Mouse (Mus musculus) intestine, embryonic 16.5 days (tissue): ENCODE results near the gene Rassf8. TPM values are rescaled to one million over a fixed set of nuclear protein-coding genes. Genes with fewer than 3 reads are reported as not detected.

ENCODE experiments used
- ATAC-seq: fragments of 200-750 bp; cut with Nextera tagmentation; 2 replicates; pipeline ENCODE4 v1.8.0; 2017; ENCODE audit warnings: moderate TSS enrichment, moderate library complexity
- H3K27ac ChIP-seq: fragments of 300-500 bp; sonication (generic); 2 replicates; pipeline ENCODE4 v1.5.1; 2014; ENCODE audit warnings: mild to moderate bottlenecking, low read length
- H3K27me3 ChIP-seq: fragments of 300-500 bp; sonication (generic); replicated peaks from 2 replicates; pipeline ENCODE4 v1.6.1; 2014; ENCODE audit warnings: low read length, control low read depth, mixed read lengths; ENCODE audit not compliant: control insufficient read depth, insufficient read depth
- H3K36me3 ChIP-seq: fragments of 300-500 bp; sonication (generic); 2 replicates; pipeline ENCODE4 v1.6.1; 2014; ENCODE audit warnings: low read length, control low read depth; ENCODE audit not compliant: control insufficient read depth, insufficient read depth
- H3K4me1 ChIP-seq: fragments of 300-500 bp; sonication (generic); 2 replicates; pipeline ENCODE4 v1.6.1; 2014; ENCODE audit warnings: low read length, control low read depth, mixed read lengths; ENCODE audit not compliant: control insufficient read depth, insufficient read depth
- H3K4me2 ChIP-seq: fragments of 300-500 bp; sonication (generic); 2 replicates; pipeline ENCODE4 v1.6.1; 2014; ENCODE audit warnings: low read depth, low read length, control low read depth
- H3K4me3 ChIP-seq: fragments of 300-500 bp; sonication (generic); 2 replicates; pipeline ENCODE4 v1.5.1; 2014; ENCODE audit warnings: mild to moderate bottlenecking, low read length
- H3K9ac ChIP-seq: fragments of 300-500 bp; sonication (generic); 2 replicates; pipeline ENCODE4 v1.6.1; 2014; ENCODE audit warnings: low read depth, low read length
- H3K9me3 ChIP-seq: fragments of 300-500 bp; sonication (generic); 2 replicates; pipeline ENCODE4 v1.6.1; 2016; ENCODE audit warnings: low read length, control low read depth; ENCODE audit not compliant: control insufficient read depth
- WGBS: fragments of 180-500 bp; shearing (Covaris S2); extraction: QIAGEN DNeasy Blood & Tissue Kit; methylation state at CpG from one replicate; pipeline ENCODE4 v1.1.7; 2014; 5-methylcytosine and 5-hydroxymethylcytosine counted together
- polyA plus RNA-seq: library from polyadenylated mRNA; unstranded; fragments of >200 nt; fragmentation: Nextera tagmentation; extraction: Ambion mirVana; gene quantifications from 2 replicates; pipeline ENCODE4 v1.2.1, GENCODE M21; 2015

The Rassf8 gene
- polyA plus RNA-seq, 1 experiment from 2014 or later = 3.1 TPM

- Histone ChIP-seq H3K27me3 (no peaks in the 10 kb centered on the region), H3K36me3 (no peaks in the 10 kb centered on the region), H3K27ac (no peak overlapping the region), H3K4me2 (no peak overlapping the region), H3K4me1 (peaks cover 4% of the 10 kb centered on the region), H3K4me3 (no peak overlapping the region), H3K9me3 (no peaks in the 10 kb centered on the region), H3K9ac (no peak overlapping the region)
- ATAC-seq = peak; percentile 44; the same call in 1 of the 2 replicates
- WGBS = 45% methylated on average over 2 of the region's 2 CpGs
Observed at GRCm38 (mm10) chr6:145850789-145851188, 104.2 kb downstream of the Rassf8 start.

GRCm38 (mm10) chr6:145851956-145852355 is 105.4 kb downstream of the Rassf8 start:
- H3K4me3 ChIP-seq = no peak overlapping the region
- H3K4me1 ChIP-seq = peaks cover 9% of the 10 kb centered on the region
- WGBS = 69% methylated on average over 11 of the region's 11 CpGs
- no peaks in the 10 kb centered on the region for H3K36me3 ChIP-seq
- no peaks in the 10 kb centered on the region for H3K27me3 ChIP-seq
- no peak overlapping the region for H3K27ac ChIP-seq
- no peak overlapping the region for H3K9ac ChIP-seq
- H3K9me3 ChIP-seq = no peaks in the 10 kb centered on the region
- no peak overlapping the region for H3K4me2 ChIP-seq
- no peak for ATAC-seq

DNA sequence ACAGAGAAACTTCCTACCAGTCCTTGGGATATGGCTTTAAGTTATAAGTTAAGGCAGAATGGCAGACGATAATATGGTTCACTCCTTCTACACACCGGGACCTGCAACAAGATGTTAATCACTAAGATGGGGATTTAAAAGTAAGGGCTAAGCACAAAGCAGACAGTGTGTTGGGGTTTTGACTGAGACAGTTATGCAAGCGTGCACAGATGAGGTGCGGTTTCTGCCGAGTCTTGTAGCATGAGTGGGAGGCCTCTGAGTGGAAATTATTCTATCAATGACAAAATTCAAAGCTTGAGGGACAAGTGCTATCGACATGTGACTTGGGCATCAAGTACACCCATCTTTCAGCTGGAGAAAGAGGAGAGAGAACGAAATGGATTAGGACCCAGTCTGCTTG is 106.2 kb downstream of the Rassf8 start:
- H3K36me3 ChIP-seq = no peaks in the 10 kb centered on the region
- WGBS = 91% methylated on average over 7 of the region's 7 CpGs
- no peak for ATAC-seq
- no peak overlapping the region for H3K9ac ChIP-seq
- H3K27ac ChIP-seq = no peak overlapping the region
- H3K4me2 ChIP-seq = no peak overlapping the region
- H3K9me3 ChIP-seq = no peaks in the 10 kb centered on the region
- H3K27me3 ChIP-seq = no peaks in the 10 kb centered on the region
- H3K4me1 ChIP-seq = peaks cover 9% of the 10 kb centered on the region
- H3K4me3 ChIP-seq = no peak overlapping the region

GRCm38 (mm10) chr6:145853356-145854079 is 107.0 kb downstream of the Rassf8 start:
- Histone ChIP-seq H3K36me3 (no peaks in the 10 kb centered on the region), H3K27me3 (no peaks in the 10 kb centered on the region), H3K4me1 (peaks cover 9% of the 10 kb centered on the region), H3K4me3 (no peak overlapping the region), H3K9ac (no peak overlapping the region), H3K9me3 (no peaks in the 10 kb centered on the region), H3K4me2 (no peak overlapping the region), H3K27ac (no peak overlapping the region)
- no peak for ATAC-seq
- WGBS = 90% methylated on average over 10 of the region's 10 CpGs

DNA sequence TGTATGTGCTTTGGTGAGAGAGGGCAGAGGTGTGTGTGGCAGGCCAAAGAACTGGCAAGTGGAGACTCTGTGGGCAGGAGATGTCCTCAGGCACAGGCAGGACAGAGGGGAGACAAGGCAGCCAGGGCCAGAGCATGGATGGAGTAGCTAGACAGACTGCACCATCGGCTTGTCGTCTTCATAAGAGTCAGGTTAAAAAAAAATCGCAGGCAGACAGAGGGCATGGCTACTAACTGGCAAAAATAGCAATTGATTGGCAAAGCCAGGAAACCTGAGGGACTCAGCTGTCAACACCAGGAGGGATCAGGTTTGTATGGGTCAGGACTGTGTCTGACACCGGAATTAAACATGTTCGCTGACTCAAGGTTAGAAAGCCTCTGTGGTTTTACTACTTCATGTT is 108.2 kb downstream of the Rassf8 start:
- Histone ChIP-seq H3K4me2 (no peak overlapping the region), H3K27me3 (no peaks in the 10 kb centered on the region), H3K27ac (no peak overlapping the region), H3K9me3 (no peaks in the 10 kb centered on the region), H3K36me3 (no peaks in the 10 kb centered on the region), H3K9ac (no peak overlapping the region), H3K4me3 (no peak overlapping the region), H3K4me1 (peaks cover 9% of the 10 kb centered on the region)
- no peak for ATAC-seq
- 80% methylated on average over 5 of the region's 5 CpGs for WGBS

DNA sequence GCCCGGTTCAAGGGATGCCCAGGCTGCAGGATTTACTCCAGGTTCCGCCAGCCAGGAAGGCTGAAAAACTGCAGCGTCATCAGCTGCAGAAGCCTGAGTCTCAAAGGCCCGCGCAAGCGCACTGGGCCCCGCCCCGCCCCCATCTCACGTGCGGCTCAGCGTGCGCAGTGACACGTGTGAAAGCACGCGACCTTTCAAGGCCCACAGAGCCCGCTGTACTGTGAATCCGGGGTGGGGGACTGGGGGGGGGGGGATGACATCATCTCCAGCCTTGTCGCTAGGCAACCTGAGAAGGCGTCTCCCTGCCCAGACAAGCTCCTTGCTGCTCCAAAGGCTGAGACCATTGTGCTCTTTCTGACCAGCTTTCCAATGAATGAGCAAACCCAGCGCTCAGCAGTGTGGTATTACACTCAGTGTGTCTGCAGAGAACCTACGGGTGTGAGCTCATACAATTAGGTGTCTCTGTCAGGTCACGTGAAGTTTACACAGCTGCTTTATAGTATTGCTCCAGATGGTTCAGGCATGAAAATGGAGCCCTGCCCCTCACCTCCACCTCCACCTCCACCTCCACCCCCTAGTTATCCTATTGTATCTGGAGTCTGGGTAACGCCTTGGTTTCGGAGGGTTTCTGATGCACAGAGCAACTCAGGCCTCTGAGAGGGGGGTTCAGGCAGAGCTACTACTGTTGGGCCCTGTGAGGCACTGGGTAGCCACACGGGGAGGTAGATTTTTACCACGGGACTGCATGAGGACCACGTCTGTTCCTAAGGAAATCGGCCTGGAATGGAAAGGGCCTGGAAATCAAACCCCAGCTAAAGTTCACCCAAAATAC is 109.4 kb downstream of the Rassf8 start:
- peak; percentile 92 for ATAC-seq
- no peaks in the 10 kb centered on the region for H3K36me3 ChIP-seq
- no peaks in the 10 kb centered on the region for H3K9me3 ChIP-seq
- peak overlapping the region; percentile 30; the same call in 1 of the 2 replicates for H3K9ac ChIP-seq
- H3K4me2 ChIP-seq = peak overlapping the region; percentile 48
- no peaks in the 10 kb centered on the region for H3K27me3 ChIP-seq
- 10% methylated on average over 28 of the region's 28 CpGs for WGBS
- no peak overlapping the region for H3K27ac ChIP-seq
- peaks cover 9% of the 10 kb centered on the region for H3K4me1 ChIP-seq
- H3K4me3 ChIP-seq = peak overlapping the region; percentile 24

DNA sequence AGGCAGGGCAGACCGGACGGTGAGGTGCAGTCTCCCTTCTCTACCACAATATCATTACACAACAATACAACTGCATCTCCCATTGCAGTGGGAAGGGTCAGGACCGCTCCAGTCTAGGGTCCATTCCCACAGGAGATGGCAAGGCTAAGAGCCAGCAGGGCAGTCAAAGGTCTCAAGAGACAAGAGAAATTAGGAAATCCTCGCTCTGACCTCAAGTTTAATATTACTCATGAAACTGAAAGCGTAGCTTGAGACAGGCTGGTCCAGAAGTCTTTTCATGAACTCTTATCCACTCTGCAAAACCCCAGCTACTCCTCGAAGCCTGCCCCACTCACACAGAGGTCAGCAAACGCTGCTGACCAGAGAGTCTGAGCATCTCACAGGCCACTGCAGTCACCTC is 110.9 kb downstream of the Rassf8 start:
- ATAC-seq = no peak
- Histone ChIP-seq H3K36me3 (no peaks in the 10 kb centered on the region), H3K4me1 (peaks cover 9% of the 10 kb centered on the region), H3K27ac (no peak overlapping the region), H3K4me2 (no peak overlapping the region), H3K9me3 (no peaks in the 10 kb centered on the region), H3K27me3 (peaks cover 5% of the 10 kb centered on the region; the same call in 1 of the 2 replicates), H3K9ac (no peak overlapping the region), H3K4me3 (no peak overlapping the region)
- 85% methylated on average over 7 of the region's 7 CpGs for WGBS

DNA sequence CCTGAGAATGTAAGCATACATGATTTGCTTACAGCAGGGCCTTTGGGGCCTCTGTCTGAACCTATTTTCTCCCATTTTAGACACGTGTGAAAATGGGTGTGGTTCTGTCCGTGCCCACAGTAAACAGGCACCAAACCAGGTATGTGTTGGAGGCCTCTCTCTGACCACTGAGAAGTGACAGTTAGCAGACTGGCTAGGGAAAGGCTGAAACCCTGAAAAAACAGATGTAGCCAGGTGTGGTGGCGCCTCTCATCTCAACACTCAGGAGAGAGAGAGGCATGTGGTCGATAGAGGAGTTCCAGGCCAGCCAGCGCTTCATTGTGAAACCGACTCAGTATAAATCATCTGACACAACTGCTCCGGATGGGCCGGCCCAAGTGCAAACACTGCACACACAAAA is 111.9 kb downstream of the Rassf8 start:
- WGBS = 44% methylated on average over 8 of the region's 8 CpGs
- no peak overlapping the region for H3K4me2 ChIP-seq
- H3K36me3 ChIP-seq = no peaks in the 10 kb centered on the region
- H3K9me3 ChIP-seq = no peaks in the 10 kb centered on the region
- H3K27ac ChIP-seq = no peak overlapping the region
- no peak for ATAC-seq
- peaks cover 11% of the 10 kb centered on the region for H3K4me1 ChIP-seq
- peaks cover 15% of the 10 kb centered on the region for H3K27me3 ChIP-seq
- H3K9ac ChIP-seq = no peak overlapping the region
- no peak overlapping the region for H3K4me3 ChIP-seq

DNA sequence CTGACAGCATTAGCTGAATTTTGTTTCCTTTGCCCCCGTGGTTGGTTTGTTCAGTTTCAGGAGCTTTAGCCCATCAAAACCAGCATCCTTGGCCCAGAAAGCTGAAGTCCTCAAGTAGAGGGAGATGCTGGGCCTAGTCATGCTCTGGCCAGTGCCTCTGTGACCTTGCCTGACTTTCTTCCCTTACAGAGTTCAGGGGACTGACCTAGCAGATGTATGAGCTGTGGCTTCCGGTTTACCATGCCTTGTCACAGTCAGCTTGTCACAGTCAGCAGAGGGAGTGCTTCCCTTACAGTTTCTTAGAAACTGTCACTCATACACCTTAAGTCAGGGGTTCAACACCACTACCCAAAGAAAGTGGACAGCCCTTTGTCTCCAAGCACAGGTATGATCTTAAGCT is 113.8 kb downstream of the Rassf8 start:
- H3K4me1 ChIP-seq = peaks cover 15% of the 10 kb centered on the region; the same call in 1 of the 2 replicates
- no peak overlapping the region for H3K27ac ChIP-seq
- H3K27me3 ChIP-seq = peaks cover 34% of the 10 kb centered on the region
- no peak for ATAC-seq
- H3K9me3 ChIP-seq = no peaks in the 10 kb centered on the region
- H3K4me2 ChIP-seq = no peak overlapping the region
- no peak overlapping the region for H3K9ac ChIP-seq
- H3K4me3 ChIP-seq = no peak overlapping the region
- H3K36me3 ChIP-seq = no peaks in the 10 kb centered on the region
- 46% methylated on average over 2 of the region's 2 CpGs for WGBS
